In genomic region chr17:75506708-75507641, GRCm38 (mm10) we compare ENCODE assay signal across 18 mouse cellular contexts.
"Had no signal": no experiment of that assay in that cellular context is flagged by ENCODE, and none has a peak within 500 bp of the region (broad histone marks: within the 10 kb centered on the region; RNA-seq: fewer than 3 reads in every experiment).

No protein-coding gene starts in this region.

- H3K4me1 ChIP-seq: heart, embryonic 13.5 days; heart, embryonic 15.5 days; hindbrain, embryonic 10.5 days; hindbrain, embryonic 12.5 days; intestine, embryonic 15.5 days; kidney, embryonic 15.5 days; limb, embryonic 13.5 days; limb, embryonic 15.5 days had no signal

- H3K27ac ChIP-seq: gastrocnemius, adult 2 months; heart, adult 2 months; heart, embryonic 13.5 days; heart, embryonic 15.5 days; hindbrain, embryonic 10.5 days; hindbrain, embryonic 12.5 days; hindbrain, embryonic 14.5 days; intestine, embryonic 15.5 days; kidney, embryonic 15.5 days; kidney, postnatal 0 days; left cerebral cortex, adult 2 months; limb, embryonic 13.5 days; limb, embryonic 15.5 days had no signal

- H3K4me3 ChIP-seq: gastrocnemius, adult 2 months; heart, adult 2 months; heart, embryonic 13.5 days; heart, embryonic 15.5 days; hindbrain, embryonic 10.5 days; hindbrain, embryonic 12.5 days; intestine, embryonic 15.5 days; kidney, embryonic 15.5 days; left cerebral cortex, adult 2 months; limb, embryonic 13.5 days; limb, embryonic 15.5 days had no signal

- H3K36me3 ChIP-seq: heart, embryonic 15.5 days; hindbrain, embryonic 10.5 days; hindbrain, embryonic 12.5 days; intestine, embryonic 15.5 days; kidney, embryonic 15.5 days; limb, embryonic 13.5 days; limb, embryonic 15.5 days had no signal

- DNase-seq: gastrocnemius, adult 2 months; gastrocnemius, postnatal 10 days; gastrocnemius, postnatal 25 days; heart, adult 2 months; heart, postnatal 4 days; layer of hippocampus, adult 9-11 months; left cerebral cortex, postnatal 4 days had no signal

- H3K27me3 ChIP-seq: heart, embryonic 13.5 days; heart, embryonic 15.5 days; hindbrain, embryonic 12.5 days; intestine, embryonic 15.5 days; kidney, embryonic 15.5 days; limb, embryonic 13.5 days; limb, embryonic 15.5 days had no signal
